In genomic region chr10:54993641-54994040, GRCm38 (mm10) we compare ENCODE assay signal across 14 mouse cellular contexts.
DNase-seq lines count a peak whose midpoint lies in the region.
"Had no signal": no experiment of that assay in that cellular context is flagged by ENCODE, and none has a peak within 500 bp of the region (broad histone marks: within the 10 kb centered on the region; RNA-seq: fewer than 3 reads in every experiment).

No protein-coding gene starts in this region.

- DNase-seq in frontal cortex, adult 2 months (ENCODE audit: extremely low spot score in 1 of 2, low spot score in 1 of 2) = peak; percentile 10 to 58
- DNase-seq in frontal cortex, postnatal 25 days (ENCODE audit: low spot score in 2 of 2) = no peak
- DNase-seq in left cerebral cortex, postnatal 25 days (ENCODE audit: low spot score in 2 of 2) = peak; percentile 2 to 68
- no peak for DNase-seq in left cerebral cortex, adult 18-20 months (ENCODE audit: low spot score in 2 of 2)
- DNase-seq in brain, adult 2 months (ENCODE audit: low read depth, low spot score) = peak; percentile 67
- DNase-seq in telencephalon, adult 2 months (ENCODE audit: low read depth, low spot score) = peak; percentile 72
- DNase-seq: adrenal gland, adult 8-10 months; adrenal gland, postnatal 25 days; cerebellum, adult 2 months; cerebellum, adult 9-11 months; cerebellum, postnatal 25 days; gastrocnemius, adult 2 months; gastrocnemius, postnatal 14 days; heart, adult 11 months had no signal

- intact Hi-C loops in left cerebral cortex, postnatal 25 days (cut with DNase I) = no loop called here

Comparison
In these comparisons a context has a peak if more than half of its experiments do, and no peak if none do; other contexts are left out.
1. DNase-seq: peak in frontal cortex, adult 2 months (2 of 2), left cerebral cortex, postnatal 25 days (2 of 2), brain, adult 2 months (single experiment) and telencephalon, adult 2 months (single experiment); none in frontal cortex, postnatal 25 days (0 of 2) and left cerebral cortex, adult 18-20 months (0 of 2).